Mouse (Mus musculus): Measurements from ENCODE around the gene Pgrmc2.

Gene Pgrmc2

DNA sequence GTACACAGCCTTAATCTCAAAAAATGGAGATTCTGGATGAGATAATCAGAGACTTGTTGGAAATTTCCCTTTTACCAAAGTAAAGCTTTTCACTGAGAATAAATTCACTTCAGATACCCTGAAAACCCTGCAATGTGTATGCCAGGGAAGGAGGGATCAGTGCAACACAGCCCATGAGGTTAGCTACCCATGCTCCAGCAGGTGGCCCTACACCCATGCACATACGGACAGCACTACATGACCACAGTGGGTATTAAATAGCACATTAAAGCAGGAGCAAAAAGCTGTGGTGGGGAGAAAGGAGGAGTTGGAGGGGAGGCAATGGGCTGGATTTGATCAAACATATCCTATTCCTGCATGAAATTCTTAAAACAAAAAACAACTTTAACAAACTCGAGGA is 12.3 kb downstream of the Pgrmc2 start:
- DNase-seq (ENCODE audit: low spot score in 2 of 2) = no peak

DNA sequence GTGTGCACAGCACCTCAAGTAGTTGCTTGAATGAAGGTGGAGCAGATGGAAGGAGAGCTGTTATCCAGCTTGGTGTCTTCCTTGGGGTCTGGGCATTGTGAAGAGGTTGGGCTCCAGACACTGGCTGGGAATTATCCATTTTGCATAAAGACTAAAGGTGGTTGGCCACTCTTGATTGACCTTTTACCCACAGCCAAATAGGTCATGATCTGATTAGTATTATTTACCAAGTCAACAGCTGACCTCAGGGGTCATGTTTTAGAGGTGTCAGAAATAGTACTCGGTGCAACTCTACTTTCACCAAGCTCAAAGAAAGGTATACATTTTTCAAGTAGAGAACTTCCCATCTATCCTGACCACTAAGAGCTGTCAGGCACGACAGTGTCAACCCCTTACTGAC is 17.5 kb downstream of the Pgrmc2 start:
- DNase-seq (ENCODE audit: low spot score in 2 of 2) = no peak

DNA sequence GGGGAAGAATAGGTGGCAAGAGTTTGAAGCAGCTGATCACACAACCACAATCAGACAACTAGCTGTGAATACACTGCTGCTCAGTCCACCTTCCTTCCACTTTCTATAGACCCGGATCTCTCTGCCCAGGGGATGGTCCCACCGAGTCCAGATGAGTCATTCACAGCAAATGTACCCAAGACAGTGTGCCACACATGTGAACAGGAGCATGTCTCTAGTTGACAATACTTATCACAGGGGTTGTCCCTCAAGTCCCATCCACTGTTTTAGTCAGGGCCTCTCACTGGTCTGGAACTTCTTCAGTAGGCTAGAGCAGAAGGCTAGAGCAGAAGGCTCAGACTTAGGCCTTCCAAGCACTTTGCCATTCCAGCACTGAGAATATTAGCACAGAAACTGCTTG is 20.1 kb downstream of the Pgrmc2 start:
- DNase-seq (ENCODE audit: low spot score in 2 of 2) = no peak

DNA sequence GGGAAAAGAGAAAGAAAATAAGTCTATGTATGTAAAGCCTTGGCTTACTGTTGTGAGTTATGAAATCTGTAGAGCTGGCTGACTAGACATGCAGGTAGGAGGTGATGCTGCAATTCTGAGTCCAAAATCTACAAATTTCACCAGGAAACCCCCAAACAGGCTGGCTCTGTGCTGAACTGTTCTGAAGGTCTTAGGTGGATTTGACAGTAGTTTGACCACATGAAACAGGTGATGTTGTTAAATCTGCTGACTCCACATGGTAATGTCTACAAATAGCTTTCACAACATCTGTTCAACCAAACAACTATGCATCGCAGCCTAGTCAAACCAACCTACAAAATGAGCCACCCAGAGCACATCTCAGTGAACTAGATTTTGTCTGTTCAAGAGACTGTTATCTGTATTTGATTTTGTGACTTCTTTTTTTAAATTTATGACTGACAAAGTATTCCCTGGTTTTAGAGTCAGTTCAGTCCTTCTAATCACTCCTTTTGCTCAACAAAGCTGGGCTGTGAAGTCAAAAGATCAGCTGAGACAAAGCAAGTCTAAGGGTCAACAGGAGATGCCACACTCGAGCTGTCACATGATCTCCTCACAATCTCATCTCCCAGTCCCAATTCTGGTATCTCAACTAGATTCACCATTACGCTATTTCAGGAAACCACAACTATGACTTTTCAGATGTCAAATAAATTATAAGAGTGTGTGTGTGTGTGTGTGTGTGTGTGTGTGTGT is 20.8 kb downstream of the Pgrmc2 start:
- DNase-seq (ENCODE audit: low spot score in 2 of 2) = peak; percentile 11 to 40

DNA sequence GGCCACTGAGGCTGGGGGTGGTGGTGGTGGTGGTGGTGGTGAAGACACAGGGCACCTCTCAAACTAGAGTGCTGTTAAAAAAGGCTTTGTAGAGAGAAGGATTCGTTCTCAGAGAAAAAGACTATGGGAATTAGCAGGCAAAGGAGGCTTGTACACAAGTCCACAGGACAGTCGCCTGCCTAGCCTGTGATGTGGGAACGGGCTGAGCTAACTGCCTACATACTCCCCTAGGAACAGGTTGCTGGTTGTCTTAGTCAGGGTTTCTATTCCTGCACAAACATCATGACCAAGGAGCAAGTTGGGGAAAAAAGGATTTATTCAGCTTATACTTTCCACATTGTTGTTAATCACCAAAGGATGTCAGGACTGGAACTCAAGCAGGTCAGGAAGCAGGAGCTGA is 23.6 kb downstream of the Pgrmc2 start:
- DNase-seq (ENCODE audit: low spot score in 2 of 2) = peak; percentile 8 to 16

DNA sequence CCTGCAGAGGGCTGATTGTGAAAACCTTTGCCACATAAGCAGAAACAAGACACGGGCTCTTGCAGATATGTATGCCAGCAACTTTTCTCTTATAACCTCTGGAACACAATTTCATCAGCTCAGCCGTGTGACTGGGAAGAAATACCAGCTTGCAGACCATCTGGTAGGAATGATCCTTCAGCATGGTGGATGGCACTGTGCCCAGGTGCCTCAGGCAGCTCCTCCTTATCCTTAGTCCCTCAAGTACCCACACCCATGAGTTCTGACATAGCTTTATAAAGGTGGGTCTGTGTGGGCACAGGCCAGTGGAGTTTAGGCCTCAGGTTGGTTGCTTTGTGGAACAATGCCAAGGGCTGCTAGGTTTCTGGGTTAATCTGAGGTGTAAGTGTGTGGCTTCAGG is 24.5 kb downstream of the Pgrmc2 start:
- peak; percentile 65 to 80 for DNase-seq (ENCODE audit: low spot score in 2 of 2)

DNA sequence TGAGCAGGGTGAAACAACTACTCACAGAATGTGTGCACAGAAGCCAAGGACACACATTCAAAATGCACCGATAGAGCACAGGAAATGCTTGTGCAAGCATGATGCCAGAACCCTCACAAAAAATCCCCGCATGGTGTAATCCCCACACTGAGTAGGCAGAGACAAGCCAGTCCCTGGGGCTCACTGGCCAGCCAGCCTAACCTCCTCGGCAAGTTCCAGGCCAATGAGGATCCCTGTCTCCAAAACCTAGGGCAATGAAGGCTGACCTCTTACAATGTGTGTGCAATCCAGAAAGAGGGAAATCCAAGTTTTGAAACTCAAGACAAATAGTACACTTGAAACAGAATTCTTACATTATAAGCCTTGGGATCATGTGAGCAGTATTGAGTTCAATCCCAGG is 29.5 kb downstream of the Pgrmc2 start:
- no peak for DNase-seq (ENCODE audit: low spot score in 2 of 2)

DNA sequence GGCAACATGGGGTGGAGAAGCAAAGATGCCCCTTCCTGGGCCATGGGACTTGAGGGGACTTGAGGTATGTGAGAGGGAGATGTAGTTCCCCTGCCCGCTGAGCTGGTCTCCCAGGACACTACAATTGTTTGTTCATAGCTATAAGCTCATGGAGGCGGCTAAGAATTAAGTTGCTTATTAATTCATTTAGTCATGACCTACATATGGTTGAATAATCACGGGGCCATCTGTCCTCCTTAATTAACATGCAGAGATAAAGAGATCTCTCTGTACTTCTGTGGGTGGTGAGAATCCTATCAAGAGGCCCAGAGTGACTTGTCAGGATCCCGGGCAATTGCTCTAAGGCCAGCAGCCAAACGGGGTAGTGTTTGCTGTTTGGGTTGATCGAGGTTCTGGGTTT is 35.0 kb downstream of the Pgrmc2 start:
- DNase-seq (ENCODE audit: low spot score in 2 of 2) = no peak

DNA sequence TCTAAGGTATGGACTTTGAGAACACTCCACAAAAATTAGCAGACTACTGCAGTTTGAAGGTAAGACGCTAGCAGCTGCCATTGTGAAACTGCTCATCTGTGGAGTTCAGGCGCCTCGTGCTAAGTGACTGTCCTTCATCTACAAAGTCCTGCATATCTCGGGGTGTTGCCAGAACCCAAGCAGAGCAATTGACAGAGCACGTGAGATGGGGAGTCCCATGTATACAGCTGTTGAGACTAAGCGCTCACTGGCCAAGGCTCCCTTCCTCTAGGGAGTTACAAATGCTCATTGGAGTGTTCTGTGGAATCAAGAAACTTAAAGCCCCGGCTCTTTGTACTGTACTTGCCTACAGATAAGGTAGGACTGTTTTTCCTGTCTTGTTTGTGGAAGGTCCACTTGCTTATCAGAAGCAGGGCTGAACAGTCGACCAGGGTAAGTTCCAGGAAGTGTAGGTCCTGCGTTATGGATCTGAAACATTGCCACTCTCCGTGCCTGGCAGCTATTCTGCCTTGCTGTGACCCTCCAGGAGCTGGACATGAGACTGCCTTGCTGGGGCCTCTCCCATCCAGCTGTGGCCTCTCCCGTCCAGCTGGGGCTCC is 39.0 kb downstream of the Pgrmc2 start:
- DNase-seq (ENCODE audit: low spot score in 2 of 2) = no peak

DNA sequence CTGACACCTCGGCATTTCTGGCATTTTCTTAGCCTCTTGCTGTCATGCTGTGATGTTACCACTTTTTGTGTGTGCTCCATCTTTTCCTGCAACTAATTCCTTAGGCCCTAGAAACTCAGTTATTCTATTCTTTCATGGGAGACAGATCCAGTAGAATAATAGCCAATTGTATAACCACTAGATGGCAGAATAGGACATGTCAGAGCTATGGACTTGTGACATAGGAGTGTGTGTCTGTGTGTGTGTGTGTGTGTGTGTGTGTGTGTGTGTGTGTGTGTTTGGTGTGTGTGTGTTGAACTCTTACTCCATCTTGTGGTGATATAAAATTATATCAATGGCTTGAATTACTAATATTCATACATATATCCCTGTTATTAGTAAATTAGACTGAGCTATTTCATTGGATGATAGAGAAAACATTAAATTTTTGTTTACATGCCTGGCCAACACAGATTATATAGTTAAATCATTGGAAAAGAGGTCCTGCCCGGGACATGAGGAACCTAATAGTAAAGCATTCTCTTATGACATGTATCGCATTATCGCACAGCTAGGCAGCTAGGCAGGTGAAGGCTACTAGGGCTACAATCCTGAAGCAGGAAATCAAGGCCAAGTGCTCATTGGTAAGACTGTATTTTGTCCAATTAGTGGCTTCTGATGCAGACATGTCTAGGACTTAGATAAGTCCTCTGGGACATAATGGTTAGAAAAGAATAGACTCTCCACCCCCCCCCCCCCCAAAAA is 40.5 kb downstream of the Pgrmc2 start:
- DNase-seq (ENCODE audit: low spot score in 2 of 2) = peak in 1 of 2 experiments; percentile 23

DNA sequence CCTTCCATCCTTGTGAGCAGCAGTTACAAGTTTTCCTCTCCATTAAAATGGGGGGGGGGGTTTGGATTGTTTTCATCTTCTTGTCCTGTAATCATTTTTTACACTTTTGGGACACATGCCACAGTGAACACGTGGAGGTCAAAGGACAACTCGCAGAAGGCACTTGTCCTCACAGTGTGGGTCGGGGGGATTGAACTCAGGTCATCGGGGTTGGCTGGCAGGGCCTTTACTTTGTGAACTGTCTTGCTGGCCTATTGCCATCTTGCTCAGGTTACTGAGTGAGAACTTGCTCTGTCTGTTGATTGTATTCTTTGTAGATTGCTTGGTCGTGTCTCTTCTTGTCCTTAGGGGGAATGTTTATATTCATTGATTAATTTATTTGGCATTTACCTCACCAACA is 41.6 kb downstream of the Pgrmc2 start:
- DNase-seq (ENCODE audit: low spot score in 2 of 2) = no peak

DNA sequence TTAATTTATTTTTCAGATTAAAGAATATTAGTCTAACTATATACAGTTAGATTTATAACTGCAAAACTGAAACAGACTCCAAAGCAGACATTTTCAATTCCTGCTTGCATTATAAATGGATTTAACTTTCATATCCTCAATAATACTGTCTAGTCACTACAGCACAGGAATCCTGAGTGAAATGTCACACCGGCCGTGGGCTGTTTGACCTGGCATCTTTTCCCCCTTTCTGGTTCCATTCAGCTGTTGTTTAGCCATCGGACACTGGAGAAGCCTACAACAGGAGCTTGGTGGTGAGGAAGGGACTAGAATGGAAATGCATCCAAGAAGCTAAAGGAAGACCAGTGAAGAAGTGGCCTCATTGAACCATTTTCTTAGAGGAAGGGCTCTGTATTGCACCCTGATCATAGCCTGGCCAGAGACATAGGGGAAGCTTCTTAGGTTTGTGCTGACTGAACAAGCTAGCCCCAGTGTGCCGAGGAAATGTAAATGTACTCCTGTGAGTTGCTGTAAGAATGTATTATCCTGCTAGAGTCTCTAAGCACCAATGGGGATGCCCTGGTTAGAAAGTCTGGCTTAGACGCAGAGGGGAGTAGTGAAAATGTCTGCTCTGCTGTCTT is 44.4 kb downstream of the Pgrmc2 start:
- no peak for DNase-seq (ENCODE audit: low spot score in 2 of 2)

DNA sequence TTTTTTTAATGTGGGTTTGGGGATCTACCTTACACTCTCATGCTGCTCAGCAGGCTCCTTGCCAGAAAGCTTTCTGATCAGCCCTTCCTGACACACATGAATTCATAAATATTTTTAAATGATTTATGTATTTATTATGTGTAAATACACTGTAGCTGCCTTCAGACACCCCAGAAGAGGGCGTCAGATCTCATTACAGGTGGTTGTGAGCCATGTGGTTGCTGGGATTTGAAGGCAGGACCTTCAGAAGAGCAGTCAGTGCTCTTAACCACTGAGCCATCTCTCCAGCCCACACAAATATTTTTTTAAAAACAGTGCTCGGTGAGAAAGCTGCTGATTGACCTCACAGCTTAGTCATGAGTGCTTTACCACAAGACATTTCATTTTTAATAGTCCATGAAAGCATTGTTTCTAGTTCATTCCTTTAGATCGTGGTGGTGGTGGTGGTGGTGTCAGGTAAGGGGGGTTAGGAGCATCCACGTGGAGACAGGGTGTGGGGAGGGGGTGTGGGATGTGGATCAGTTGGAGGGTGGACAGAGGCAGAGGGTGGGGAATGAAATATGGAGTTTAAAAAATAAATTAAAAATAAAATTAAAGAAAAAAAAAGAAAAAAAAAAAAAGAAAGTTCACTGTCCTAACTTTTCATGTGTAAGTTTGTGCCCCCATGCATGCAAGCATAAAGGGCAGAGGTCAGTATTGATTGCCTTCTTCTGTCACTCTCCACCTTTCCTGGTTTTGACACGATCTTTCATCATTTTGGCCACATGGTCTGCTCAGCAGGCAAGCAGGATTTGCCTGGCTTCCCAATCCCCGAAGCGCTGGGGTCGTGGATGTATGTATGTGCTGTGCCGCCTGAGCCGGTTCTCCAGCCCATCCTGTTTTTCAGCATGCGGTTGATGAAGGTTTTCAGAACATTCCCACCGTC is 51.3 kb downstream of the Pgrmc2 start:
- no peak for DNase-seq (ENCODE audit: low spot score in 2 of 2)

DNA sequence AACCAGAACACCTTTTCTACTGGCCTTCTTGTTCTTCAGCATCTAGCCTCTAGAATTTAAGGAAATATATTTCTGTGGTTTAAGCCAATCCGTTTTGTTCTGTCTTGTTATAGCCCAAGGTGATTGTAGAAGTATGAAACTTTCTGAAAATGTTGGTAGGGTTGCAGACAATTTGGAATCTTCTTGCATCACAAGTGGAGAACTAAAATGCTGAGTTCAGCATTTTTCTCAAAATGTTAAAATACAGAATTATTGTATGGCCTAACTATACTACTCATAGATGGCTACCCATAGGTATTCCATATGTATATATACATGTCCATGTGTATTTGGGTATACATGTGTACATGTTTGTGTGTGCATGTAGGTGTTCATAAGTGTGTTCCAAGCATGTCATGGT is 52.1 kb downstream of the Pgrmc2 start:
- DNase-seq (ENCODE audit: low spot score in 2 of 2) = no peak

DNA sequence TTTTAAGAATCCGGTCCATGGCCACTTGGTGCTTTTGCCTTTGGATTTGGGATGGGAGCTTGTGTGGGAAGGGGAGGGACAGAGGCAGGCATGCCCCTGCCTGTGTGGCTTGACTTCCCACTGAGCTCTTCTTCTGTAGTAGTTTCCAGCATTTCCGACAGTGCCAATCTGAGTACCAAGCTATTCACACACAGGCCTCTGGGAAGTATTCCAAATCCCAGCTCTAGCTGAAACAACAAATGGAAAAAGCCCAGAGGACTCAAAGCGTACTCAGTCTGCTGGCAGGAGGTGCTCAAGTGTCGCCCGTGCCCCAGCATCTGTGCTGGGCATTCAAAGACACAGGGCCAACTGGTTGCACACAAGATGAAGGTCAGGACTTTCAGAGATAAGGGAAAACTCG is 60.9 kb downstream of the Pgrmc2 start:
- peak; percentile 25 to 55 for DNase-seq (ENCODE audit: low spot score in 2 of 2)

DNA sequence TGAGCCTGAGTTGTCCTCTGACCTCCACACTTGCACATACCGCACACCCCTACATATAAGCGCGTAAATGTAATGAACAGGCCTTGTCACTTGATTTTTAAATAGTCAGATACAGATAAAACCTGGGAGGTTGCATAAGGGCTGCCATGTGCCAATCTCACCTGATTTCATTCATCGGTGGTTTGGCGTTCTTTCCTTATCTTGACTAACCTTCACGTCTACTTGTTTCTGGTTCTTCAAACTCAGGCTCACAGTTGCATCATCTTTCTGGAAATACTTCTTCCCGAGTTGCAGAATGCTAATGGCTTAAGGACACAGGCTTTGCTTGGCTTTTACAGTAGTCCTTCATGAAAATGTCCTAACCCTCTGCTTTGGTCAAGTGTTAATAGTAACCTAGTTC is 62.2 kb downstream of the Pgrmc2 start:
- no peak for DNase-seq (ENCODE audit: low spot score in 2 of 2)

DNA sequence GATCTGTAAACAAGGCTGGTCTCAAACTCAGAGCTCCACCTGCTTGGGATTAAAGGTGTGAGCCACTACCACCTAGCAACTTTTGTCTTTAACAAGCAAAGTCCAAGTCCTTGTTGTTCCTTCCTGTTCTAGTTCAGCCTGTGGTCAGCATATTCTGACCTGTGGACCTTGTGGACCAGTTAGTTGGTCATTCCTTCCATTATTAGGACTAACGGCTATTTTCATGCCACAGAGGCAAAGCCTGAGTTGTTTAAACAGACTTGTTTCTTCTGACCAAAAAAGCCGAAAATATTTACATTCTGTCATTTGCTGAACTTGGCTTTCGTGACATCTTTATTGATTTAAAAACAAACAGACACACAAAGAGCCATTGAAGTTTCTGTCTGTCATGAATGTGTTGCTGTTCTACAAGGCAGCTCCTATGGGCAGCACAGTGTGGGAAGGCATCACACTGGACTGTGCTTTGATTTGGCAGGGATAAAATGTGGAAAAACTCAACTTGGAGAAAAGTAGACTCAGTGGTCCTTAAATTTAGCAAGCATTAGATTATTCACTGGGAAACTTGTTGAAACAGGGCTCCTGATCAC is 64.7 kb downstream of the Pgrmc2 start:
- no peak for DNase-seq (ENCODE audit: low spot score in 2 of 2)

Data from frontal cortex, postnatal 36 days (tissue).